Mouse (Mus musculus): ENCODE results near the gene Arhgap24. TPM values are rescaled to one million over a fixed set of nuclear protein-coding genes. Genes with fewer than 3 reads are reported as not detected.

Gene Arhgap24
- polyA plus RNA-seq, 1 experiment = 4.2 TPM

DNA sequence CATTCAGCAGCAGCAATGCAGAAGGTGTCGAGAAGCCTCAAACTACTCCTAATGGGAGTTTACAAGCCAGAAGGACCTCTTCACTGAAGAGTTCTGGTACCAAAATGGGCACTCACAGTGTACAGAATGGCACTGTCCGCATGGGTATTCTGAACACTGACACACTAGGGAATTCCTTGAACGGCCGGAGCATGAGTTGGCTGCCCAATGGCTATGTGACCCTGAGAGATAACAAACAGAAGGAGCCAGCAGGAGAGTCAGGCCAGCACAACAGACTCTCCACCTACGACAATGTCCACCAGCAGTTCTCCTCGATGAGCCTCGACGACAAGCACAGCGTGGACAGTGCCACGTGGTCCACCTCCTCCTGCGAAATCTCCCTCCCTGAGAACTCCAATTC is 411.0 kb downstream of the Arhgap24 start:
- no peak for DNase-seq (ENCODE audit: low read depth in 1 of 2, low spot score in 2 of 2)
- Histone ChIP-seq H3K4me3 (ENCODE audit: extremely low read depth, insufficient read depth, insufficient read length) (no peak overlapping the region), H3K36me3 (ENCODE audit: control insufficient read depth, insufficient read depth, low read length) (peaks cover 8% of the 10 kb centered on the region; the same call in 1 of the 2 replicates), H3K27ac (ENCODE audit: insufficient read depth, low read length) (no peak overlapping the region), H3K27me3 (ENCODE audit: control insufficient read depth, insufficient read depth, low read length) (no peaks in the 10 kb centered on the region), H3K4me1 (ENCODE audit: control insufficient read depth, insufficient read depth, insufficient read length) (no peaks in the 10 kb centered on the region)
- WGBS = 94% methylated on average over 11 of the region's 11 CpGs
- no peak for TF ChIP-seq POLR2A (IDR thresholded peaks at IDR 0.05; ENCODE audit: low read depth, low read length)
- TF ChIP-seq CTCF (IDR thresholded peaks at IDR 0.05; ENCODE audit: extremely low read depth, insufficient read depth, insufficient read length, insufficient replicate concordance) = no peak

- Histone ChIP-seq H3K36me3 (ENCODE audit: control insufficient read depth, insufficient read depth, low read length) (peaks cover 2% of the 10 kb centered on the region), H3K4me3 (ENCODE audit: extremely low read depth, insufficient read depth, insufficient read length) (no peak overlapping the region), H3K4me1 (ENCODE audit: control insufficient read depth, insufficient read depth, insufficient read length) (no peaks in the 10 kb centered on the region), H3K27ac (ENCODE audit: insufficient read depth, low read length) (no peak overlapping the region), H3K27me3 (ENCODE audit: control insufficient read depth, insufficient read depth, low read length) (no peaks in the 10 kb centered on the region)
- TF ChIP-seq POLR2A (IDR thresholded peaks at IDR 0.05; ENCODE audit: low read depth, low read length) (no peak), CTCF (IDR thresholded peaks at IDR 0.05; ENCODE audit: extremely low read depth, insufficient read depth, insufficient read length, insufficient replicate concordance) (no peak)
- WGBS = 88% methylated on average over 4 of the region's 4 CpGs
- no peak for DNase-seq (ENCODE audit: low read depth in 1 of 2, low spot score in 2 of 2)
These were observed 417.1 kb downstream of the Arhgap24 start for GRCm38 (mm10) chr5:102898301-102898700.

DNA sequence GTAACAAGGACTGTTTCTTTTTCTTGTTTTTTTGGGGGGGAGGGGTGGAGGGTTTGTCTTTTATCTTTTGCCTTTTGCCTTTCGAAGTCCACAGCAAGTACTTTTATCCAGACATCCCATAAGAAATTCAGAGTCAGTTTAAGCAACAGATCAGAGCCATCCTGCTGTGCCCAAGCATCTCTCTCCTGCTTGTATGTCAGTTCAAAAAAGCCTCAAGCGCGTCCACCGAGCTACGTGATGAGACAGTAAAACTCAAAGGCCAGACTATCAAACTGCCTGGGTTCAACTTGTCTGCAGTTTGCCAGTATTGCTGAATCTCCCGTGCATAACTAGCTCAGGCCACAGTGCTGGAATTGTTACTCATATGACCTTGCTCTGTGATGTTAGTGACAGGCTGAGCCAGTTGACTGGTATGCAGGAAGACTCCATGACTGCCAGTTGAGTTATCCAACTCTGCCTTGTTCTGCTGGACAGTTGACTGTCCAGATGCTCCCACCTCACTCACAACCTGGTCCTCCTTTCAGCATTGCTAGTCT is 418.6 kb downstream of the Arhgap24 start:
- no peak overlapping the region for H3K27ac ChIP-seq (ENCODE audit: insufficient read depth, low read length)
- no peak overlapping the region for H3K4me3 ChIP-seq (ENCODE audit: extremely low read depth, insufficient read depth, insufficient read length)
- no peaks in the 10 kb centered on the region for H3K27me3 ChIP-seq (ENCODE audit: control insufficient read depth, insufficient read depth, low read length)
- WGBS = 86% methylated on average over 6 of the region's 6 CpGs
- no peaks in the 10 kb centered on the region for H3K4me1 ChIP-seq (ENCODE audit: control insufficient read depth, insufficient read depth, insufficient read length)
- DNase-seq (ENCODE audit: low read depth in 1 of 2, low spot score in 2 of 2) = no peak
- H3K36me3 ChIP-seq (ENCODE audit: control insufficient read depth, insufficient read depth, low read length) = peaks cover 2% of the 10 kb centered on the region
- TF ChIP-seq POLR2A (IDR thresholded peaks at IDR 0.05; ENCODE audit: low read depth, low read length) = no peak
- no peak for TF ChIP-seq CTCF (IDR thresholded peaks at IDR 0.05; ENCODE audit: extremely low read depth, insufficient read depth, insufficient read length, insufficient replicate concordance)

DNA sequence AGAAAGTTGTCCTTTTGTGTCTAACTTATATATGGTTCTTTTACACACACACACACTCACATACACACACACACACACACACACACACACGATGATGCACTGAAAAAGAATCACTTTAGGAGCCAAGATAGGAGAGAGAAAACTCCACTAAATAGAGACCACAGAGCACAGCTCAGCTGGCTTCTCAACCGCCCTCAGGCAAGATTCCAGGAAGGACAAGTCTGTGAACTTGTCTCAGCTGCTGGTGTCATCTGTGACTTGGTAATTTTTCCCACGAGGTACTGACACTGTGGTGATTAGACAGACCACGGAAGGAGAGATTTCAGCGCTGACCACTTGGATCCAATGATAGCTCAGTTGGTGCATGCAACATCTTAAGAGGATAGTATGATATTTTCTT is 420.0 kb downstream of the Arhgap24 start:
- Histone ChIP-seq H3K36me3 (ENCODE audit: control insufficient read depth, insufficient read depth, low read length) (peaks cover 2% of the 10 kb centered on the region), H3K27me3 (ENCODE audit: control insufficient read depth, insufficient read depth, low read length) (no peaks in the 10 kb centered on the region), H3K4me1 (ENCODE audit: control insufficient read depth, insufficient read depth, insufficient read length) (no peaks in the 10 kb centered on the region), H3K4me3 (ENCODE audit: extremely low read depth, insufficient read depth, insufficient read length) (no peak overlapping the region), H3K27ac (ENCODE audit: insufficient read depth, low read length) (no peak overlapping the region)
- WGBS = 77% methylated on average over 5 of the region's 5 CpGs
- no peak for TF ChIP-seq POLR2A (IDR thresholded peaks at IDR 0.05; ENCODE audit: low read depth, low read length)
- no peak for TF ChIP-seq CTCF (IDR thresholded peaks at IDR 0.05; ENCODE audit: extremely low read depth, insufficient read depth, insufficient read length, insufficient replicate concordance)
- no peak for DNase-seq (ENCODE audit: low read depth in 1 of 2, low spot score in 2 of 2)

GRCm38 (mm10) chr5:102903487-102903886 is 422.3 kb downstream of the Arhgap24 start:
- Histone ChIP-seq H3K4me1 (ENCODE audit: control insufficient read depth, insufficient read depth, insufficient read length) (no peaks in the 10 kb centered on the region), H3K4me3 (ENCODE audit: extremely low read depth, insufficient read depth, insufficient read length) (no peak overlapping the region), H3K27me3 (ENCODE audit: control insufficient read depth, insufficient read depth, low read length) (no peaks in the 10 kb centered on the region), H3K27ac (ENCODE audit: insufficient read depth, low read length) (no peak overlapping the region), H3K36me3 (ENCODE audit: control insufficient read depth, insufficient read depth, low read length) (no peaks in the 10 kb centered on the region; the same call in 1 of the 2 replicates)
- WGBS = 90% methylated on average over 9 of the region's 9 CpGs
- TF ChIP-seq CTCF (IDR thresholded peaks at IDR 0.05; ENCODE audit: extremely low read depth, insufficient read depth, insufficient read length, insufficient replicate concordance) (no peak), POLR2A (IDR thresholded peaks at IDR 0.05; ENCODE audit: low read depth, low read length) (no peak)
- no peak for DNase-seq (ENCODE audit: low read depth in 1 of 2, low spot score in 2 of 2)

- 82% methylated on average over 12 of the region's 12 CpGs for WGBS
- no peak for DNase-seq (ENCODE audit: low read depth in 1 of 2, low spot score in 2 of 2)
- Histone ChIP-seq H3K27ac (ENCODE audit: insufficient read depth, low read length) (no peak overlapping the region), H3K4me1 (ENCODE audit: control insufficient read depth, insufficient read depth, insufficient read length) (no peaks in the 10 kb centered on the region), H3K4me3 (ENCODE audit: extremely low read depth, insufficient read depth, insufficient read length) (no peak overlapping the region), H3K27me3 (ENCODE audit: control insufficient read depth, insufficient read depth, low read length) (no peaks in the 10 kb centered on the region), H3K36me3 (ENCODE audit: control insufficient read depth, insufficient read depth, low read length) (no peaks in the 10 kb centered on the region; the same call in 1 of the 2 replicates)
- TF ChIP-seq POLR2A (IDR thresholded peaks at IDR 0.05; ENCODE audit: low read depth, low read length) (no peak), CTCF (IDR thresholded peaks at IDR 0.05; ENCODE audit: extremely low read depth, insufficient read depth, insufficient read length, insufficient replicate concordance) (no peak)
These were observed 422.9 kb downstream of the Arhgap24 start for GRCm38 (mm10) chr5:102904066-102904465.

GRCm38 (mm10) chr5:102905441-102906211 is 424.4 kb downstream of the Arhgap24 start:
- Histone ChIP-seq H3K27me3 (ENCODE audit: control insufficient read depth, insufficient read depth, low read length) (no peaks in the 10 kb centered on the region), H3K4me1 (ENCODE audit: control insufficient read depth, insufficient read depth, insufficient read length) (no peaks in the 10 kb centered on the region), H3K36me3 (ENCODE audit: control insufficient read depth, insufficient read depth, low read length) (no peaks in the 10 kb centered on the region; the same call in 1 of the 2 replicates), H3K4me3 (ENCODE audit: extremely low read depth, insufficient read depth, insufficient read length) (no peak overlapping the region), H3K27ac (ENCODE audit: insufficient read depth, low read length) (no peak overlapping the region)
- DNase-seq (ENCODE audit: low read depth in 1 of 2, low spot score in 2 of 2) = no peak
- WGBS = 65% methylated on average over 13 of the region's 13 CpGs
- TF ChIP-seq POLR2A (IDR thresholded peaks at IDR 0.05; ENCODE audit: low read depth, low read length) = no peak
- TF ChIP-seq CTCF (IDR thresholded peaks at IDR 0.05; ENCODE audit: extremely low read depth, insufficient read depth, insufficient read length, insufficient replicate concordance) = no peak

Data from spleen, adult 2 months (tissue).